Mouse (Mus musculus): ENCODE measurements around the gene Bbip1. TPM values are rescaled to one million over a fixed set of nuclear protein-coding genes. Genes with fewer than 3 reads are reported as not detected.

The Bbip1 gene
- total RNA-seq (2023): 10 to 100 TPM; 54.8 to 57.8 TPM

DNA sequence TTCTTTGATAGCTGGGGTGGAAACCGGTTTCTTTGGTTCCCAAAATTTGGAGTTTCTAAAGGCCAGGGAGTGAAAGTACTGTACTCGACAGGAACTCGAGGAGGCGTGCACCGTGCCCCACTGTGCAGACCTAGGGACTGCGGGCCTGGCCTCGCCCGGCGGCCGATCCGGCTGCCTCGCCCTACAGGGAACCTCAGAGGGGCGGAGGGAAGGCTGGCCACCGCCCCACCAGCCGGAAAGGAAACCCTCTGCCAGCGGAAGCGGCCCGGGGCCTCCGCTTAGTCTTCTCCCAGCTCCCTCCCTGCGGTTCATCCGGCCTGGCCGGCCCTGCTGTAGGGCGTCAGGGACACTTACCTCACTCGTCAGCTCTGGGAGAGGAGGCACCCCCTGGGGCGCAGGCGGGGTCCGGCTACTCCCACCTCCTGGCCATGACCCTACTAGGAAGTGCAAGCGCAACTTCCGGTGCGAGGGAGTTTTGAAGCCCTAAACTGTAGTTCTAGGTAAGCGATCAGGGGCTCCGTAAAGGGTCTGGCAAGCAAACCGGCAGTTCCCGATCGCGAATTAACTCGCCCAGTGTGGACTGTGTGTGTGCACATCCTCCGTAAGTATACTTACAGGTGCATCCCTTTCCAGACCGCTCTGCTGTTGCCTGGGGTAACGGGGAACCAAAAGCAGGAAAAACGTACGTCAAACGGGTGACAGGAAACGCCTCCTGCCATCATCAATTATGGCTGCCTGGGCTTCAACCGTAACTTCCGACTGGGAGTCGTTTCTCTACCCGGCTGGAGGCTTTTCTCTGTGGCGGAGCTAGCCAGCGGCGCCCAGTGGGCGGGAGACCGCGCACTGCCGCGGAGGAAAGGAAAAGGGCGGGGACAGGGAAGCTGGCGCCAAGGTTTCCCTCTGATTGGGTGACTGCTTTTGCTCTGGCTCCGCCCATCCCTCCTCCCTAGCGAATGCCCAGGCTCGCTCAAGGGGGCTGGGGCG lies at the start of gene Bbip1, which contains the start of gene Shoc2:
TSS of gene Bbip1 (minus strand) at position 826 of the 984 bp plus-strand sequence.
TSS of gene Shoc2 (plus strand) at position 505 of the 984 bp plus-strand sequence.

GRCm38 (mm10) chr19:53892061-53892460 lies 52.4 kb downstream of the Bbip1 start, which contains the start of gene Pdcd4:
Gene Pdcd4 (plus strand): TSS chr19:53892231.

Other genes starting within 250 kb of the Bbip1 start
- gene Pdcd4, start 52.4 kb downstream of the Bbip1 start, total RNA-seq (2023): 10 to 100 TPM; 59.1 to 67.4 TPM
- gene Shoc2, start 321 bp downstream of the Bbip1 start, total RNA-seq (2023): 10 to 100 TPM; 52.0 to 62.8 TPM
- under 1 TPM in 1 of 2 experiments, not detected in 1; 0.09 TPM for gene Adra2a, start 99.5 kb upstream of the Bbip1 start, total RNA-seq (2023)

Measured in neutrophil, adult 59 days (primary cell).